Mouse (Mus musculus) C2C12 (cell line): ENCODE data around the gene Olfr620. TPM values are rescaled to one million over a fixed set of nuclear protein-coding genes. Genes with fewer than 3 reads are reported as not detected.

ENCODE experiments used
- H3K27me3 ChIP-seq: one replicate; pipeline ENCODE4 v1.6.1; 2011; ENCODE audit not compliant: control insufficient read depth, insufficient read depth, insufficient read length
- H3K36me3 ChIP-seq: one replicate; pipeline ENCODE4 v1.6.1; 2011; ENCODE audit not compliant: control insufficient read depth, insufficient read depth
- H3K4me3 ChIP-seq: one replicate; pipeline ENCODE4 v1.5.1; 2011; ENCODE audit warnings: mild to moderate bottlenecking, control low read depth; ENCODE audit not compliant: poor library complexity, insufficient read depth, severe bottlenecking
- H3K79me2 ChIP-seq: one replicate; pipeline ENCODE4 v1.6.1; 2011; ENCODE audit not compliant: control insufficient read depth, insufficient read depth
- H3K79me3 ChIP-seq: one replicate; pipeline ENCODE4 v1.6.1; 2011; ENCODE audit warnings: low read depth, control low read depth
- H3ac ChIP-seq: one replicate; pipeline ENCODE3; 2011; ENCODE audit warnings: low read depth; ENCODE audit not compliant: control insufficient read depth, insufficient read length
- CEBPB ChIP-seq: IDR thresholded peaks from one replicate; pipeline ENCODE4 v1.6.1; 2011; ENCODE audit warnings: low read depth, mild to moderate bottlenecking, control low read depth, moderate library complexity
- CTCF ChIP-seq: IDR thresholded peaks from one replicate; pipeline ENCODE4 v1.5.1; 2011; ENCODE audit not compliant: control insufficient read depth, insufficient read depth, insufficient read length
- FOSL1 ChIP-seq: IDR thresholded peaks from one replicate; pipeline ENCODE4 v1.8.0; 2011; ENCODE audit warnings: mild to moderate bottlenecking, low read length; ENCODE audit not compliant: poor library complexity, insufficient read depth, severe bottlenecking
- MAX ChIP-seq: IDR thresholded peaks from one replicate; pipeline ENCODE4 v1.6.1; 2011; ENCODE audit warnings: mild to moderate bottlenecking, control low read depth
- MYOD1 ChIP-seq: IDR thresholded peaks from one replicate; pipeline ENCODE4 v1.6.1; 2011; ENCODE audit warnings: low read depth; ENCODE audit not compliant: control insufficient read depth, insufficient read length
- MYOG ChIP-seq: IDR thresholded peaks from one replicate; pipeline ENCODE4 v1.6.1; 2011; ENCODE audit not compliant: control insufficient read depth, insufficient read length; ENCODE audit errors: extremely low read depth
- USF1 ChIP-seq: IDR thresholded peaks from one replicate; pipeline ENCODE4 v1.6.1; 2011; ENCODE audit warnings: low read depth, mild to moderate bottlenecking, control low read depth, moderate library complexity
- microRNA-seq: library from miRNA; unstranded; fragments of <30 nt; microRNA quantifications from one replicate; pipeline ENCODE4, GENCODE M21; 2019; ENCODE audit warnings: borderline microRNAs expressed
- polyA plus RNA-seq: library from polyadenylated mRNA; unstranded; fragments of >200 nt; fragmentation: generic; extraction: Trizol; gene quantifications from one replicate; pipeline ENCODE4 v1.2.1, GENCODE M21; 2012; ENCODE audit warnings: missing spikeins

The Olfr620 gene
- polyA plus RNA-seq, 1 experiment: not detected

- Histone ChIP-seq H3K79me2 (no peaks in the 10 kb centered on the region), H3K27me3 (no peaks in the 10 kb centered on the region), H3ac (no peak within 1 kb of the TSS), H3K36me3 (no peaks in the 10 kb centered on the region), H3K79me3 (no peaks in the 10 kb centered on the region), H3K4me3 (no peak within 1 kb of the TSS)
- TF ChIP-seq FOSL1 (no peak), CEBPB (no peak), MAX (no peak), MYOG (no peak), MYOD1 (no peak), CTCF (no peak), USF1 (no peak)
Measured at GRCm38 (mm10) chr7:103572761-103573160, 39.6 kb downstream of the Olfr620 start, which contains the start of gene Olfr617. Gene Olfr617 (plus strand): TSS chr7:103573061.

GRCm38 (mm10) chr7:103569043-103569442, 43.3 kb downstream of the Olfr620 start, which contains the start of gene Olfr616:
Gene Olfr616 (minus strand): TSS chr7:103569143.
- TF ChIP-seq MYOG: no peak
- TF ChIP-seq CEBPB: no peak
- TF ChIP-seq MYOD1: no peak
- no peak for TF ChIP-seq CTCF
- no peak for TF ChIP-seq MAX
- no peak for TF ChIP-seq FOSL1
- TF ChIP-seq USF1: no peak
- Histone ChIP-seq H3ac (no peak within 1 kb of the TSS), H3K79me3 (no peaks in the 10 kb centered on the region), H3K4me3 (no peak within 1 kb of the TSS), H3K79me2 (no peaks in the 10 kb centered on the region), H3K27me3 (no peaks in the 10 kb centered on the region), H3K36me3 (no peaks in the 10 kb centered on the region)

GRCm38 (mm10) chr7:103555779-103556178, 56.6 kb downstream of the Olfr620 start, which contains the start of gene Olfr615:
Gene Olfr615 (plus strand): TSS chr7:103556079.
- TF ChIP-seq CEBPB: no peak
- TF ChIP-seq MAX: no peak
- no peak for TF ChIP-seq CTCF
- TF ChIP-seq MYOG: no peak
- TF ChIP-seq FOSL1: no peak
- no peak for TF ChIP-seq MYOD1
- no peak for TF ChIP-seq USF1
- H3K36me3 ChIP-seq: no peaks in the 10 kb centered on the region

More at GRCm38 (mm10) chr7:103555779-103556178, 56.6 kb downstream of the Olfr620 start, which contains the start of gene Olfr615:
- Histone ChIP-seq H3K4me3 (no peak within 1 kb of the TSS), H3K27me3 (no peaks in the 10 kb centered on the region), H3K79me2 (no peaks in the 10 kb centered on the region), H3ac (no peak within 1 kb of the TSS), H3K79me3 (no peaks in the 10 kb centered on the region)

Small RNA genes within 50 kb of the gene (microRNA-seq; reads per million reads assigned to microRNA genes)
- gene Gm26506: not detected

Other genes with a start within 250 kb of the Olfr620 start
- gene Olfr601, start 249.9 kb downstream of the Olfr620 start, polyA plus RNA-seq: not detected
- not detected for gene Olfr603, start 226.4 kb downstream of the Olfr620 start, polyA plus RNA-seq
- gene Usp17lc, start 197.5 kb downstream of the Olfr620 start, polyA plus RNA-seq: 0.08 TPM
- gene Olfr605, start 167.1 kb downstream of the Olfr620 start, polyA plus RNA-seq: not detected
- not detected for gene Olfr606, start 163.5 kb downstream of the Olfr620 start, polyA plus RNA-seq
- gene Olfr607, start 148.4 kb downstream of the Olfr620 start, polyA plus RNA-seq: not detected
- gene Olfr608, start 142.7 kb downstream of the Olfr620 start, polyA plus RNA-seq: not detected
- gene Olfr609, start 114.5 kb downstream of the Olfr620 start, polyA plus RNA-seq: not detected
- not detected for gene Olfr610, start 100.4 kb downstream of the Olfr620 start, polyA plus RNA-seq
- not detected for gene Olfr611, start 91.7 kb downstream of the Olfr620 start, polyA plus RNA-seq
- gene Olfr612, start 69.8 kb downstream of the Olfr620 start, polyA plus RNA-seq: not detected
- gene Olfr613, start 64.5 kb downstream of the Olfr620 start, polyA plus RNA-seq: not detected
- not detected for gene Olfr615, start 56.5 kb downstream of the Olfr620 start, polyA plus RNA-seq
- not detected for gene Olfr616, start 43.4 kb downstream of the Olfr620 start, polyA plus RNA-seq
- gene Olfr617, start 39.5 kb downstream of the Olfr620 start, polyA plus RNA-seq: not detected
- gene Olfr618, start 22.4 kb downstream of the Olfr620 start, polyA plus RNA-seq: not detected
- not detected for gene Olfr619, start 12.0 kb downstream of the Olfr620 start, polyA plus RNA-seq
- not detected for gene Olfr622, start 30.2 kb upstream of the Olfr620 start, polyA plus RNA-seq
- not detected for gene Olfr623, start 51.2 kb upstream of the Olfr620 start, polyA plus RNA-seq
- gene Olfr624, start 58.7 kb upstream of the Olfr620 start, polyA plus RNA-seq: under 0.01 TPM
- gene Olfr625-ps1, start 70.2 kb upstream of the Olfr620 start, polyA plus RNA-seq: not detected
- not detected for gene Olfr243, start 102.1 kb upstream of the Olfr620 start, polyA plus RNA-seq
- gene Olfr628, start 117.8 kb upstream of the Olfr620 start, polyA plus RNA-seq: not detected
- gene Olfr629, start 132.4 kb upstream of the Olfr620 start, polyA plus RNA-seq: not detected
- not detected for gene Olfr630, start 144.8 kb upstream of the Olfr620 start, polyA plus RNA-seq
- gene Olfr69, start 159.1 kb upstream of the Olfr620 start, polyA plus RNA-seq: not detected
- gene Olfr68, start 167.2 kb upstream of the Olfr620 start, polyA plus RNA-seq: not detected
- gene Olfr67, start 179.3 kb upstream of the Olfr620 start, polyA plus RNA-seq: not detected
- not detected for gene Hbb-bt, start 201.5 kb upstream of the Olfr620 start, polyA plus RNA-seq
- not detected for gene Hbb-bs, start 215.6 kb upstream of the Olfr620 start, polyA plus RNA-seq
- gene Hbb-bh2, start 228.0 kb upstream of the Olfr620 start, polyA plus RNA-seq: not detected
- not detected for gene Hbb-bh1, start 230.6 kb upstream of the Olfr620 start, polyA plus RNA-seq
- gene Hbb-y, start 240.7 kb upstream of the Olfr620 start, polyA plus RNA-seq: not detected